Mouse (Mus musculus) MEL (cell line): Measurements from ENCODE around the gene Trim27. TPM values are rescaled to one million over a fixed set of nuclear protein-coding genes. Genes with fewer than 3 reads are reported as not detected.
A peak's percentile ranks its signal among the peaks of the same experiment; 100 is the strongest.

Experiments used
- DNase-seq: peaks from one replicate; pipeline ENCODE4 v3.0.0; 2011; ENCODE audit warnings: low read depth, low spot score
- H3K27ac ChIP-seq: 2 replicates; pipeline ENCODE4 v1.5.1; 2012; ENCODE audit warnings: low read depth, mild to moderate bottlenecking, control low read depth, low read length, moderate library complexity; ENCODE audit not compliant: control insufficient read depth
- H3K27me3 ChIP-seq, 2 experiments: fragments of 150-350 bp in 1 of 2; sonication (generic) in 1 of 2; 2 replicates each; pipeline ENCODE4 v1.6.1; 2012; ENCODE audit warnings: low read length in 2 of 2, mild to moderate bottlenecking in 2 of 2, improper control_type of control experiment in 1 of 2, moderate library complexity in 1 of 2; ENCODE audit not compliant: insufficient read depth in 2 of 2, control insufficient read depth in 1 of 2
- H3K36me3 ChIP-seq, 2 experiments: 2 replicates each; pipeline ENCODE4 v1.6.1; 2012 to 2014; ENCODE audit warnings: low read length in 2 of 2, improper control_type of control experiment in 1 of 2, inconsistent platforms in 1 of 2, mild to moderate bottlenecking in 1 of 2; ENCODE audit not compliant: insufficient read depth in 2 of 2, control insufficient read depth in 1 of 2
- H3K4me1 ChIP-seq, 2 experiments: fragments of 150-350 bp in 1 of 2; sonication (generic) in 1 of 2; 2 replicates each; pipeline ENCODE4 v1.6.1; 2012; ENCODE audit warnings: low read length in 2 of 2, improper control_type of control experiment in 1 of 2, mild to moderate bottlenecking in 1 of 2; ENCODE audit not compliant: insufficient read depth in 2 of 2, control insufficient read depth in 1 of 2
- H3K4me3 ChIP-seq, 2 experiments: fragments of 150-350 bp in 1 of 2; sonication (generic) in 1 of 2; 2 replicates each; pipeline ENCODE4 v1.5.1; 2012; ENCODE audit warnings: low read depth in 2 of 2, low read length in 2 of 2, mild to moderate bottlenecking in 2 of 2, moderate library complexity in 2 of 2, control low read depth in 1 of 2, improper control_type of control experiment in 1 of 2; ENCODE audit not compliant: control insufficient read depth in 1 of 2, insufficient read depth in 1 of 2
- H3K79me2 ChIP-seq: 2 replicates; pipeline ENCODE4 v1.6.1; 2012; ENCODE audit warnings: mild to moderate bottlenecking, low read length, moderate library complexity; ENCODE audit not compliant: control insufficient read depth, poor library complexity, insufficient read depth
- H3K9ac ChIP-seq: 2 replicates; pipeline ENCODE4 v1.6.1; 2012; ENCODE audit warnings: low read depth, mild to moderate bottlenecking, control low read depth, low read length, moderate library complexity; ENCODE audit not compliant: control insufficient read depth, poor library complexity, severe bottlenecking
- H3K9me3 ChIP-seq: fragments of 150-350 bp; sonication (generic); replicated peaks from 2 replicates; pipeline ENCODE4 v1.6.1; 2012; ENCODE audit warnings: mild to moderate bottlenecking, low read length, improper control_type of control experiment, moderate library complexity; ENCODE audit not compliant: insufficient read depth
- BHLHE40 ChIP-seq: IDR thresholded peaks from 2 replicates; pipeline ENCODE4 v1.6.1; 2012; ENCODE audit warnings: low read depth, mild to moderate bottlenecking, inconsistent platforms, low read length, improper control_type of control experiment, borderline replicate concordance
- CHD1 ChIP-seq: IDR thresholded peaks from 2 replicates; pipeline ENCODE4 v1.6.1; 2012; ENCODE audit warnings: low read depth, mild to moderate bottlenecking, inconsistent platforms, low read length, improper control_type of control experiment
- CHD2 ChIP-seq: IDR thresholded peaks from 2 replicates; pipeline ENCODE4 v1.6.1; 2011; ENCODE audit warnings: low read length, improper control_type of control experiment
- CTCF ChIP-seq, 3 experiments: IDR thresholded peaks in 2 of 3; conservative IDR thresholded peaks in 1 of 3; 2 replicates each; pipeline ENCODE4 v1.5.1; 2011 to 2012; ENCODE audit warnings: low read length in 3 of 3, low read depth in 2 of 3, mild to moderate bottlenecking in 2 of 3, improper control_type of control experiment in 1 of 3, inconsistent platforms in 1 of 3, mixed read lengths in 1 of 3, moderate library complexity in 1 of 3; ENCODE audit not compliant: control insufficient read depth in 1 of 3, insufficient read depth in 1 of 3, poor library complexity in 1 of 3, severe bottlenecking in 1 of 3
- ELF1 ChIP-seq: IDR thresholded peaks from 2 replicates; pipeline ENCODE4 v1.6.1; 2014; ENCODE audit warnings: low read depth, mild to moderate bottlenecking, inconsistent platforms, low read length, improper control_type of control experiment, moderate library complexity
- EP300 ChIP-seq, 2 experiments: IDR thresholded peaks; 2 replicates each; pipeline ENCODE4 v1.6.1; 2011; ENCODE audit warnings: improper control_type of control experiment in 2 of 2, low read length in 2 of 2, low read depth in 1 of 2, mild to moderate bottlenecking in 1 of 2
- ETS1 ChIP-seq: IDR thresholded peaks from 2 replicates; pipeline ENCODE4 v1.6.1; 2012; ENCODE audit warnings: low read depth, mild to moderate bottlenecking, inconsistent platforms, low read length, improper control_type of control experiment, moderate library complexity
- GATA1 ChIP-seq: IDR thresholded peaks from 2 replicates; pipeline ENCODE4 v1.6.1; 2011; ENCODE audit warnings: low read depth, low read length, improper control_type of control experiment
- JUND ChIP-seq: IDR thresholded peaks from 2 replicates; pipeline ENCODE4 v1.6.1; 2011; ENCODE audit warnings: low read depth, mild to moderate bottlenecking, improper control_type of control experiment, low read length
- MAFK ChIP-seq: IDR thresholded peaks from 2 replicates; pipeline ENCODE4 v1.6.1; 2011; ENCODE audit warnings: low read depth, mild to moderate bottlenecking, low read length, improper control_type of control experiment, borderline replicate concordance
- MAZ ChIP-seq: IDR thresholded peaks from 2 replicates; pipeline ENCODE4 v1.6.1; 2012; ENCODE audit warnings: low read depth, mild to moderate bottlenecking, inconsistent platforms, low read length, improper control_type of control experiment
- MYB ChIP-seq: IDR thresholded peaks from 2 replicates; pipeline ENCODE4 v1.6.1; 2011; ENCODE audit warnings: mild to moderate bottlenecking, low read depth, low read length, improper control_type of control experiment
- MYC ChIP-seq: IDR thresholded peaks from 2 replicates; pipeline ENCODE4 v1.6.1; 2011; ENCODE audit warnings: low read depth, mild to moderate bottlenecking, low read length, improper control_type of control experiment, moderate library complexity
- NELFE ChIP-seq: IDR thresholded peaks from 2 replicates; pipeline ENCODE4 v1.6.1; 2011; ENCODE audit warnings: low read depth, low read length, improper control_type of control experiment
- POLR2AphosphoS5 ChIP-seq: IDR thresholded peaks from 2 replicates; pipeline ENCODE4 v1.6.1; 2012; ENCODE audit warnings: low read depth, borderline replicate concordance, mild to moderate bottlenecking, inconsistent platforms, low read length, moderate library complexity, mixed read lengths
- SIN3A ChIP-seq: IDR thresholded peaks from 2 replicates; pipeline ENCODE4 v1.6.1; 2012; ENCODE audit warnings: low read length, improper control_type of control experiment, inconsistent platforms
- SMC3 ChIP-seq: IDR thresholded peaks from 2 replicates; pipeline ENCODE4 v1.6.1; 2011; ENCODE audit warnings: low read depth, low read length, improper control_type of control experiment
- TBP ChIP-seq: IDR thresholded peaks from 2 replicates; pipeline ENCODE4 v1.8.0; 2011; ENCODE audit warnings: low read depth, low read length, improper control_type of control experiment
- USF1 ChIP-seq: IDR thresholded peaks from 2 replicates; pipeline ENCODE4 v1.6.1; 2014; ENCODE audit warnings: low read depth, mild to moderate bottlenecking, inconsistent platforms, low read length, improper control_type of control experiment, moderate library complexity
- USF2 ChIP-seq, 2 experiments: IDR thresholded peaks; 2 replicates each; pipeline ENCODE4 v1.6.1; 2011 to 2012; ENCODE audit warnings: improper control_type of control experiment in 2 of 2, low read length in 2 of 2, borderline replicate concordance in 1 of 2, inconsistent platforms in 1 of 2, low read depth in 1 of 2, mild to moderate bottlenecking in 1 of 2; ENCODE audit not compliant: insufficient read depth in 1 of 2
- ZC3H11A ChIP-seq: IDR thresholded peaks from 2 replicates; pipeline ENCODE4 v1.6.1; 2012; ENCODE audit warnings: low read depth, mild to moderate bottlenecking, inconsistent platforms, low read length, improper control_type of control experiment
- ZKSCAN1 ChIP-seq: IDR thresholded peaks from 2 replicates; pipeline ENCODE4 v1.6.1; 2012; ENCODE audit warnings: low read depth, mild to moderate bottlenecking, inconsistent platforms, low read length, improper control_type of control experiment, moderate library complexity
- ZMIZ1 ChIP-seq: IDR thresholded peaks from 2 replicates; pipeline ENCODE4 v1.6.1; 2012; ENCODE audit warnings: low read depth, mild to moderate bottlenecking, inconsistent platforms, low read length, improper control_type of control experiment, moderate library complexity
- polyA plus RNA-seq, 2 experiments: library from polyadenylated mRNA; stranded (reverse) in 1 of 2; unstranded in 1 of 2; fragments of >175 nt in 1 of 2; fragments of >200 nt in 1 of 2; gene quantifications; 2 replicates each; pipeline versions ENCODE4 v1.2.1 to v1.2.4; 2012; ENCODE audit warnings: low replicate concordance in 2 of 2, low read depth in 1 of 2; ENCODE audit not compliant: insufficient read length in 2 of 2, insufficient read depth in 1 of 2, missing spikeins in 1 of 2
- total RNA-seq: library from RNA; depleted of rRNA; stranded (reverse); fragments of 300-350 nt; gene quantifications from 2 replicates; pipeline ENCODE4 v1.2.3, GENCODE M21; 2012

The Trim27 gene
- total and polyA plus RNA-seq, 3 experiments = 258 to 339 (median 311) TPM

DNA sequence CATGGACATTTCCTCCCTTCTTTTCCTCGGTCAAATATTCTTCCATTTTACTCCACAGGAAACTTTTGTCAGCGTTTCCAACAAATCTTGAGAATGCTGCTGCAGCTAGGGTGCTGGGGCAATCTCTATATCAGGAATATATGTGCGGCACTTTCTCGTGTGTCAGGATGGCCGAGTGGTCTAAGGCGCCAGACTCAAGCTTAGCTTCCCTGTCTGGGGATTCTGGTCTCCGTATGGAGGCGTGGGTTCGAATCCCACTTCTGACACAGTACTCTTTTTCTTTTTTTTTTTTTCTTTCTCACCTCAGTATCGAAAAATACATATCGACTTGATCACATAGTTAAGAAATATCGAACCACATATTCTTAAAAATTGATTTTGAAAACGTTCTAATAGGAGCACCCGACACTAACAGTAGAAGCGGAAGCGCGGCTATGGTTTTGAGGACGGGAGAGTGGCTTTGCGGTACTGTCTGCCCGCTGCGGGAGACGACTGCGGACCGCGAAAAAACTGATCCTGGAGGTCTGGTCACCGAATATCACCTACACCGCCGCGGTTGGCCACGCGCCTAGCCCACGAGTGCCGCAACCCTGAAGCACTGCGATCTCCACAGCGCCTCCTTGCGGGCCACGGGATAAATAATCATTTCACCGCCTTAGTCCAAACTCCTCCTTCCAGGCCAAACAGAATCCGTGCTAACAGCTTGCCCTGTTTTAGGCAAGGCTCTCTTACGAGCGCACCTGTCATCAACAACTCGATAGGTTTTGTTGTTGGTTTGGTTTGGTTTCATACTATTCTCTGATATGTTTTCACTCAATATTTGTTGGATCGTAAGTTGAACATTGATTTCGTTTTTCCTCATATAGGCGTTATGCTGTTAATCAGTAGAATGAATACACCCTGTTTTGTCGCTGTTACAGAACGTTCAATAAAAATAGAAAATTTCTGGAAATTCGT is 21.1 kb downstream of the Trim27 start (continued):
- TF ChIP-seq ZC3H11A (no peak), NELFE (no peak), MYB (no peak), JUND (no peak), ZMIZ1 (no peak)

GRCm38 (mm10) chr13:21215275-21215983 is 36.2 kb downstream of the Trim27 start:
- peaks cover 0 to 13% of the 10 kb centered on the region in 2 experiments; a peak in 2 of 4 replicates for H3K36me3 ChIP-seq
- H3K79me2 ChIP-seq = no peaks in the 10 kb centered on the region
- H3K4me1 ChIP-seq = no peaks in the 10 kb centered on the region
- H3K27ac ChIP-seq = no peak overlapping the region
- H3K9ac ChIP-seq = peak overlapping the region; percentile 26
- H3K9me3 ChIP-seq = no peaks in the 10 kb centered on the region
- peak overlapping the region; percentile 52 to 77 for H3K4me3 ChIP-seq
- H3K27me3 ChIP-seq = no peaks in the 10 kb centered on the region
- TF ChIP-seq USF1 = no peak
- TF ChIP-seq TBP = peak; percentile 100
- TF ChIP-seq BHLHE40 = no peak
- peak; percentile 83; the same call in 1 of the 2 replicates for TF ChIP-seq MAZ
- 0 out of 2 replicates have a peak, but pooled peaks have one; percentile 18 for TF ChIP-seq ELF1
- peak; percentile 55; the same call in 1 of the 2 replicates for TF ChIP-seq MYC
- TF ChIP-seq MAFK = peak; percentile 97
- no peak for TF ChIP-seq CTCF (IDR thresholded peaks at IDR 0.05 in 2 of 3, conservative IDR thresholded peaks at IDR 0.05 in 1 of 3; ENCODE audit: control insufficient read depth in 1 of 3, insufficient read depth in 1 of 3, low read depth in 2 of 3, low read length in 3 of 3, poor library complexity in 1 of 3, severe bottlenecking in 1 of 3)
- no peak for TF ChIP-seq ZKSCAN1
- no peak for TF ChIP-seq POLR2AphosphoS5
- TF ChIP-seq EP300 (IDR thresholded peaks at IDR 0.05; ENCODE audit: low read depth in 1 of 2, low read length in 2 of 2) = no peak
- TF ChIP-seq SMC3 = no peak
- TF ChIP-seq MYB = no peak
- no peak for TF ChIP-seq CHD1
- no peak for TF ChIP-seq CHD2
- TF ChIP-seq ETS1 = no peak
- no peak for TF ChIP-seq USF2 (IDR thresholded peaks at IDR 0.05; ENCODE audit: borderline replicate concordance in 1 of 2, insufficient read depth in 1 of 2, low read depth in 1 of 2, low read length in 2 of 2)
- TF ChIP-seq SIN3A = peak; percentile 35
- TF ChIP-seq GATA1 = peak; percentile 85
- peak; percentile 90 for DNase-seq
